Mouse (Mus musculus): ENCODE results near the gene Gm10031. TPM values are rescaled to one million over a fixed set of nuclear protein-coding genes. Genes with fewer than 3 reads are reported as not detected.

The Gm10031 gene
- polyA plus RNA-seq, 1 experiment from 2014 or later = 0.31 TPM

- Histone ChIP-seq H3K4me3 (peak within 1 kb of the TSS; percentile 94), H3K4me1 (peaks cover 13% of the 10 kb centered on the region), H3K27me3 (replicated peaks) (no peaks in the 10 kb centered on the region), H3K4me2 (peak within 1 kb of the TSS; percentile 84), H3K9ac (peak within 1 kb of the TSS; percentile 96), H3K9me3 (no peaks in the 10 kb centered on the region), H3K36me3 (no peaks in the 10 kb centered on the region), H3K27ac (replicated peaks) (peak within 1 kb of the TSS; percentile 96)
- ATAC-seq (ENCODE audit: extremely low read depth, insufficient number of reproducible peaks, low FRiP score, low TSS enrichment) = peak; percentile 95
- 9% methylated on average over 60 of the region's 60 CpGs for WGBS
Measured at GRCm38 (mm10) chr1:156558024-156558930, 34.5 kb downstream of the Gm10031 start, which contains the start of gene Abl2. Gene Abl2 (plus strand): TSS chr1:156558786.

GRCm38 (mm10) chr1:156558950-156559640 is 35.3 kb downstream of the Gm10031 start:
- H3K9ac ChIP-seq = peak overlapping the region; percentile 96
- no peaks in the 10 kb centered on the region for H3K27me3 ChIP-seq (replicated peaks)
- peaks cover 13% of the 10 kb centered on the region for H3K4me1 ChIP-seq
- peak overlapping the region; percentile 84 for H3K4me2 ChIP-seq
- peak; percentile 44 for ATAC-seq (ENCODE audit: extremely low read depth, insufficient number of reproducible peaks, low FRiP score, low TSS enrichment)
- under 1% methylated on average over 44 of the region's 66 CpGs for WGBS
- H3K4me3 ChIP-seq = peak overlapping the region; percentile 94
- H3K36me3 ChIP-seq = no peaks in the 10 kb centered on the region; the same call in 1 of the 2 replicates
- peak overlapping the region; percentile 96 for H3K27ac ChIP-seq (replicated peaks)
- H3K9me3 ChIP-seq = no peaks in the 10 kb centered on the region

DNA sequence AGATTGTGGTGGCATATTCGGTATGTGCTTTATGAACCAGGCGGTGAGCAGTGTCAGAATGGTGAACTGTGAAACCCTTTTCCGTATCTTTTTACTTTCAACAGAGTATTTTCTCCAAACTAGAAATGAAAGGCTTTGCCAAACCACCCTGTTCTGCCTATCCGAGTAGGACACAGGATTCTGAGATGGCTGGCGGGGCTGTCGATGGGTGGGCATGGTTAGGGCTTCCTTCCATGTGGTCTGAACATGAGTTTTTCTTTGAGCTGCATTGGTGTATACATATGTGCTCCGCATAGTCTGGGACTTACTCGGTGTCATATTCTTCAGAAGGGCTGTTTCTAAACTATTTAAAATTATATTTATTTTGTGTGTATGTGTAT is 35.8 kb downstream of the Gm10031 start:
- Histone ChIP-seq H3K4me1 (peaks cover 13% of the 10 kb centered on the region), H3K27me3 (replicated peaks) (no peaks in the 10 kb centered on the region), H3K9ac (peak overlapping the region; percentile 96), H3K27ac (replicated peaks) (peak overlapping the region; percentile 96), H3K9me3 (no peaks in the 10 kb centered on the region), H3K36me3 (no peaks in the 10 kb centered on the region; the same call in 1 of the 2 replicates), H3K4me2 (peak overlapping the region; percentile 84), H3K4me3 (peak overlapping the region; percentile 94)
- ATAC-seq (ENCODE audit: extremely low read depth, insufficient number of reproducible peaks, low FRiP score, low TSS enrichment) = no peak
- WGBS = 14% methylated on average over 8 of the region's 8 CpGs

GRCm38 (mm10) chr1:156560500-156560899 is 36.7 kb downstream of the Gm10031 start:
- H3K4me1 ChIP-seq = peaks cover 13% of the 10 kb centered on the region
- H3K27ac ChIP-seq (replicated peaks) = no peak overlapping the region
- 81% methylated on average over 9 of the region's 9 CpGs for WGBS
- peak overlapping the region; percentile 84 for H3K4me2 ChIP-seq
- ATAC-seq (ENCODE audit: extremely low read depth, insufficient number of reproducible peaks, low FRiP score, low TSS enrichment) = no peak
- H3K27me3 ChIP-seq (replicated peaks) = no peaks in the 10 kb centered on the region
- H3K4me3 ChIP-seq = peak overlapping the region; percentile 94; the same call in 1 of the 2 replicates
- H3K9me3 ChIP-seq = no peaks in the 10 kb centered on the region
- peak overlapping the region; percentile 28; the same call in 1 of the 2 replicates for H3K9ac ChIP-seq
- H3K36me3 ChIP-seq = no peaks in the 10 kb centered on the region; the same call in 1 of the 2 replicates

GRCm38 (mm10) chr1:156565328-156565727 is 41.5 kb downstream of the Gm10031 start:
- 77% methylated on average over 2 of the region's 2 CpGs for WGBS
- ATAC-seq (ENCODE audit: extremely low read depth, insufficient number of reproducible peaks, low FRiP score, low TSS enrichment) = no peak

DNA sequence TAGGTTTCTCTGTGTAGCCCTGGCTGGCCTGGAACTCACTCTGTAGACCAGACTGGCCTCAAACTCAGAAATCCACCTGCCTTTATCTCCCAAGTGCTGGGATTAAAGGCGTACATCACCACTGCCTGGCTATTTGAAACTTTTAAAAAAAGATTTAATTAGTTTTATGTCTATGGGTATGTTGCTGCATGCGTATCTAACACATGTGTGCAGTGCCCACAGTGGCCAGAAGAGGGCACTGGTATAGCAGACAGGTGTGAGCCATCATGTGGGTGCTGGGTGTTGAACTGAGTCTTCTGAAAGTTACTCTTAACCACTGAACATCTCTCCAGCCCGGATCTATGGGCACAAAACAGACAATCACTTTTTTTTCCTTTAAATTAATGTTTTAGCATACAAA is 42.3 kb downstream of the Gm10031 start:
- no peak overlapping the region for H3K9ac ChIP-seq
- no peak overlapping the region for H3K4me2 ChIP-seq
- no peak overlapping the region for H3K27ac ChIP-seq (replicated peaks)
- 94% methylated on average over 3 of the region's 3 CpGs for WGBS
- H3K27me3 ChIP-seq (replicated peaks) = no peaks in the 10 kb centered on the region
- H3K4me1 ChIP-seq = peaks cover 7% of the 10 kb centered on the region; the same call in 1 of the 2 replicates
- H3K4me3 ChIP-seq = no peak overlapping the region
- no peaks in the 10 kb centered on the region for H3K9me3 ChIP-seq
- no peak for ATAC-seq (ENCODE audit: extremely low read depth, insufficient number of reproducible peaks, low FRiP score, low TSS enrichment)
- H3K36me3 ChIP-seq = peaks cover 3% of the 10 kb centered on the region

More at GRCm38 (mm10) chr1:156565328-156565727, 41.5 kb downstream of the Gm10031 start:
- H3K27me3 ChIP-seq (replicated peaks) = no peaks in the 10 kb centered on the region
- no peak overlapping the region for H3K9ac ChIP-seq
- no peak overlapping the region for H3K27ac ChIP-seq (replicated peaks)
- H3K4me3 ChIP-seq = no peak overlapping the region
- H3K9me3 ChIP-seq = no peaks in the 10 kb centered on the region
- peaks cover 12% of the 10 kb centered on the region for H3K4me1 ChIP-seq
- H3K4me2 ChIP-seq = no peak overlapping the region
- H3K36me3 ChIP-seq = peaks cover 3% of the 10 kb centered on the region

GRCm38 (mm10) chr1:156569615-156570014 is 45.8 kb downstream of the Gm10031 start:
- no peak overlapping the region for H3K27ac ChIP-seq (replicated peaks)
- ATAC-seq (ENCODE audit: extremely low read depth, insufficient number of reproducible peaks, low FRiP score, low TSS enrichment) = no peak
- WGBS = 72% methylated on average over 4 of the region's 4 CpGs

GRCm38 (mm10) chr1:156572952-156573351 is 49.1 kb downstream of the Gm10031 start:
- Histone ChIP-seq H3K9me3 (no peaks in the 10 kb centered on the region), H3K36me3 (no peaks in the 10 kb centered on the region), H3K4me1 (peaks cover 12% of the 10 kb centered on the region), H3K4me3 (no peak overlapping the region), H3K27ac (replicated peaks) (no peak overlapping the region), H3K9ac (no peak overlapping the region), H3K4me2 (no peak overlapping the region), H3K27me3 (replicated peaks) (no peaks in the 10 kb centered on the region)
- no peak for ATAC-seq (ENCODE audit: extremely low read depth, insufficient number of reproducible peaks, low FRiP score, low TSS enrichment)
- 92% methylated on average over 4 of the region's 4 CpGs for WGBS

More at GRCm38 (mm10) chr1:156569615-156570014, 45.8 kb downstream of the Gm10031 start:
- H3K4me3 ChIP-seq = no peak overlapping the region
- H3K4me2 ChIP-seq = no peak overlapping the region
- peaks cover 7% of the 10 kb centered on the region; the same call in 1 of the 2 replicates for H3K4me1 ChIP-seq
- no peaks in the 10 kb centered on the region for H3K9me3 ChIP-seq
- H3K27me3 ChIP-seq (replicated peaks) = no peaks in the 10 kb centered on the region
- no peak overlapping the region for H3K9ac ChIP-seq
- peaks cover 3% of the 10 kb centered on the region; the same call in 1 of the 2 replicates for H3K36me3 ChIP-seq

Other genes starting within 250 kb of the Gm10031 start
- gene Tdrd5, start 220.3 kb upstream of the Gm10031 start, polyA plus RNA-seq (2015; fragmentation: Nextera tagmentation; extraction: Ambion mirVana) = 0.13 and 0.34 TPM in 2 replicates
- not detected in 2 replicates for gene Nphs2, start 213.3 kb upstream of the Gm10031 start, polyA plus RNA-seq (2015; fragmentation: Nextera tagmentation; extraction: Ambion mirVana)
- gene Gm2000, start 158.0 kb upstream of the Gm10031 start, polyA plus RNA-seq (2015; fragmentation: Nextera tagmentation; extraction: Ambion mirVana) = 591 and 600 TPM in 2 replicates
- gene Axdnd1, start 102.9 kb upstream of the Gm10031 start, polyA plus RNA-seq (2015; fragmentation: Nextera tagmentation; extraction: Ambion mirVana) = 0.09 and 0.27 TPM in 2 replicates
- 33.1 and 36.3 TPM in 2 replicates for gene Soat1, start 49.7 kb upstream of the Gm10031 start, polyA plus RNA-seq (2015; fragmentation: Nextera tagmentation; extraction: Ambion mirVana)
- 2.4 and 2.9 TPM in 2 replicates for gene Abl2, start 34.8 kb downstream of the Gm10031 start, polyA plus RNA-seq (2015; fragmentation: Nextera tagmentation; extraction: Ambion mirVana)
- gene Tor3a, start 150.3 kb downstream of the Gm10031 start, polyA plus RNA-seq (2015; fragmentation: Nextera tagmentation; extraction: Ambion mirVana) = 4.8 and 5.1 TPM in 2 replicates
- gene Fam20b, start 195.1 kb downstream of the Gm10031 start, polyA plus RNA-seq (2015; fragmentation: Nextera tagmentation; extraction: Ambion mirVana) = 20.2 and 21.4 TPM in 2 replicates